Mouse (Mus musculus) subcutaneous adipose tissue, adult 2 months (tissue): ENCODE data around the gene Megf8. TPM values are rescaled to one million over a fixed set of nuclear protein-coding genes. Genes with fewer than 3 reads are reported as not detected.

Source experiments
- polyA plus RNA-seq: library from polyadenylated mRNA; depleted of rRNA; stranded (reverse); fragments of >200 nt; gene quantifications from 2 replicates; pipeline ENCODE4 v1.2.3, GENCODE M21; 2012; ENCODE audit warnings: low replicate concordance; rRNA removed

Gene Megf8
- polyA plus RNA-seq = 43.2 and 55.7 TPM in 2 replicates

DNA sequence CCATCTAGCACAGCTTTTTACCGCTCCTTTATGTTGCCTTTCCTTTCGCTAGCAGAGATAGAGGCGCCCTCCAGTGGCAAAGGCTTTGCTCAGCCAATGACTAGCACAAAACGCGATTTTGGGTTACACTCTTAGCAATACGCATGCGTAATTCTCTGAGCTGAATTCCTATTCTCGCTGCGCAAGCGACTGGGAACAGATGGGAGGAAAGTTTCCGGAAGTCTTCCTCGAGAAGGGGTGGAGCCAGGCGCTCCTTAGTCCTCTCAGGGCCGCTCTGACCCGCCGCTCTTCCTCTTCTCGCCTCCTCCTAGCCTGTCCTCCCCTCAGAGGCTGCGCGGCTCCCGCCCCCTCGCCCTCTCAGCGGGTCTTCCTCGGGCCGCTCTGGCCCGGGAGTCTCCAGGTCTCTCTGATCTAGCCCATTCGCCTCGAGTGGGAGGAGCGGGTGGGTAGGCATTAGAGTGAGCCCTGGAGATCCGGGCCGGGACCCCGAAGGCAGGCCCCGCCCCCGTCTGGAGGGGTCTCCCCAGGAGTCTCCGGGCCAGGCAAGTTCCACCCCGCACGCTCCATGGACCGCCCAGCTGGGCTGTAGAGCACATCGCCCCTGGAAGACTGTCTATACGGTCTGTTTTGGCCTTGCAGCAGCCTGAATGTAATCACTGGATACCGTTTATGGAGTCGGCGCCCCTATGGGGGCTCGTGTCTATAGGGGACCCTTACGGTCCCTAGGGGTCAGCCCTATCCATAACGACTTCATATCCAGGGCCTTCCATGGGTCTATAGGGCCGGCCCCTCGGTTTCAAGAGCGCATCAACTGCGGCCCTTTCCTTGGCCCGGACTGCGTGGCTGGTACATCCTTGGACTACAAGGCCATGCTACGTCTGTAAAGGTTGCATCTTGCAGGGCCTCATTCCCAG is at the start of gene Megf8:
Gene Megf8 (plus strand): TSS at position 633 of the 914 bp plus-strand sequence.

DNA sequence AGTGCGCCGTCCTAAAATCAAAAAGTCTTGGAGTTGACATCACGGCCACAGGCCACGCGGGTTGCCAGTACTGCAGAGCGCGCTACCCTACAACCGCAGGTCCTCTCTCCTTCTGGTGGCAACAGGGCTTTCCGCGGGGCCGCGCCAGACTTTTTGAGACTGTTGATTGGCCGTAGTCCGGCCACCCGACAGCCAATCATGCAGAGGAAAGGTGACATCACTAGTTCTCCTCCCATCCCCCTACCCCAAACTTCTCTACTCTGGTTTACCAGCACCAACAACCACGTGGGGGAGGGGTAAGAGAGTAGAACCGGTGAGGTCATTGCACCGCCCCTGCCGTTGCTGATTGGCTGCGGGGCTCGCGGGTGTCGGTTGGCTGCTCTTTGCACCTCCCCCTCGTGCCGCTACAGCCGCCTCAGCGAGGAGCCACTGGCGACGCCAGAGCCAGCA is 49.6 kb upstream of the Megf8 start, which contains the start of gene Cic:
Gene Cic (plus strand): TSS at position 404 of the 450 bp plus-strand sequence.

DNA sequence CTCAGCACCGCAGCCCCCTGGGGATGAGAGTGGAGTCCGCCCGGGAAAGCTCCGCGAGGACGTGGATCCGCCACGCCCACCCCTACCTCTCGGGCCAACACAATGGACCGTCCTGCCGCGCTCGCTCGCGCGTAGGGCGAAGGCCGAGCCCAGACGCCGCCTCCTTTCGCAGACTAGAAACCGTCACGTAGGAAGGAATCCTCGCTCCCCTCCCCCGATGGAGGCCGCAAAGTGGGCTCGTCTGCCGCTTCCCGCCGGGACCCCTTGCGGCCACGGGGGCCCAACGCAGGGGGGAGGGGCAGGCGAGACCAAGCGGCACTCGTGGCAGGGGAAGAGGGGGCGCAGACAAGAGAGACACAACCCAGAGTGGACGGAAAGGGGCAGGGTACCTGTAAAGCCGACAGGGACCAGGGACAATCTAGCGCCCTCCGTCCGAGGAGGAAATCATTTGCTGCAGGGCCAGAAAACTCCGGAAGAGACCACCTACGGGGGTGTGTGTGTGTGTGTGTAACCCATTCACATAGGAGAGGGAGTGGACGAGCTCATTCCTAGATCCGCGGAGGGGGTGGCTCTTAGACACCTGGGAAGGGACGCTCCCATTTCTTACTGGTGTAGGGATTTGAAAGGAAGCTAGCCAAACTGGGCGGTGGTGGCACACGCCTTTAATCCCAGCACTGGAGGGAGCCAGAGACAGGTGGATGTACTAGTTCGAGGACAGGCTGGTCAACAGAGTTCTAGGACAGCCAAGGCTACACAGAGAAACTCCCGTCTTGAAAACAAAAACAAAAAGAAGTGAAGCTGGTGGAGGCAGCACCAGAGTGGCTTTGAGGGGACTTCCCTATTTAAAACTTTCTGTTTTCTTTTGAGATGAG is 19.3 kb upstream of the Megf8 start, which contains the start of gene Pafah1b3:
Gene Pafah1b3 (minus strand): TSS at position 533 of the 872 bp plus-strand sequence.

DNA sequence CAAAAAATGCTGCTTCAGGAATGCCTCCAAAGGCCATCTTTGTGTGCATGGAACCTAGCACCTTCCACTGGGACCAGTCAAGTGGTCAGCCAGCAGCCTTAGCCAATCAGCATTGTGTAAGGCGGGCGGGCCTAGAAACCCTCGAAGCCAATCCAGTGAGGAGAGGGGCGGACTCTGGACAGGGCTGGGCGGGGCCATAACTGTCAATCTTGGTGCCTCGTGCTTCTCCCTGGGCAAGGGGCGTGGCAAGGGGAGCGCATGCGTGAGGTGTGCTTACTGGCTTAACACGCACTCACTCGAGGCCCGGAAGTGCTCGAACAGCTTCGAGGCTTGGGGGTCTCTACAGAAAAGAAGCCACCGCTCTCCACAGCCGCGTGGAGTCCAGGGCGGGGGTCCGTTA is 15.9 kb upstream of the Megf8 start, which contains the start of gene Prr19:
Gene Prr19 (plus strand): TSS at position 349 of the 400 bp plus-strand sequence.

DNA sequence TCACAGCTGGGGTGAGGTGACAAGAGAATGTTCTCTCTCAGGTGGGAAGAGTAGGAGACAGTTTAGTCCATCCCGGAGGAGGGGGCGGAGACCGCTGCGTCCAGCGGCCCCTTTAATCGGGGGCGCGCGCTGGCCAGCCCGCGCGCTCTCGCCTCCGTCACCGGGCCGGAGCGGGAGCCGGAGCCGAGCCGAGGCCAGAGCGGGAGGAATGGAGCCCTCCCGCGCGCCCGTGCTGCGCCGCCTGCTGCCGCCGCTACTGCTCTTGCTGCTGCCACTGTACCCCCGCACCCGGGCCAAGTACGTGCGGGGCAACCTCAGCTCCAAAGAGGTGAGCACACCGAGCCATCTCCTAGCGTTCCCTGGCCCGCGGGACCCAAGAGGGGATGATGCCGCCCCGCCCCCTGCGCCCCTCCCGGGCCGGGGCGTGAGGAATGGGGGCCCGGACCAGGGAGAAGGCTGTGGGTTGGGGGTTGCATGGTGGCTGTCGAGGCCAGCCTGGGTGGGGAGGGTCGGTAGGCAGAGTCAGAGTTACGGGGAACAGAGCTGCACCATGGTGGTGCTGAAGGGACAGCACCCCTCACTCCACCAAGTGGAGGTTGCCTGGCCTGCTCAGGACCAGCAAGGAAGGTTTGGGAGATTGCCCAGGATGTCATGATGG is 10.9 kb upstream of the Megf8 start, which contains the start of gene Tmem145:
Gene Tmem145 (plus strand): TSS at position 151 of the 658 bp plus-strand sequence.

DNA sequence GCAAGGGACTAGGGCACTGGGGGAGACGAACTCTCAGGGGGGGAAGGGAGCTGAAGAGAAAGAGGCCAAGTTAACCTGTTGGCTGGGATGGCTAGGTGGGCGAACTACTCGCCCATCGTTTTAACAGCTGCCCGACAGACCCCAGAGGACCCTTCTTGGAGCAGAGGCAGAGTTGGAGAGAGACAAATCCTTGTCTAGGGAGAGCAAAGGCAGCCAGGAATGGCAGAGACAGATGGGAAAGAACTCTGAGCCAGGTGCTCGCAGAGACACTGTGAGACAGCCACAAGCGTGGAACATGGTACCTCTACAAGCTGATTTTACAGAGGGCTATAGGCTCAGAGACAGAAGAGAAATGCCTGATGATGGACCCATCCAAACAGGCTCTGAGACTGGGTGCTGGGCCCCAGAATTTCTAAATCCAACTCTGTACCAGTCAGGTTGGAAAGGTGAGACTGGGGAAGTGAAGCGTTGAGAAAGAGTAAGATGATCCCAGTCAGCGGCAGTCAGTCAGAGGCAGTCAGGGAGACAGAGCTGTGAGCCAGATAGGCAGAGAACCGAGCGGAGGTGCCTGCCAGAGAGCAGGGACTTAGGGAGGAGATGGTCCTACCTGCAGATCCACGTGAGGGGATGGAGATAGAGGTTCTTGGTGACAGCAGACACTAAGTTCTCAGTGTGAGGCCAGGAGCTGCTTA is 52.2 kb downstream of the Megf8 start, which contains the start of gene Cnfn:
Gene Cnfn (minus strand): TSS at position 667 of the 692 bp plus-strand sequence.

DNA sequence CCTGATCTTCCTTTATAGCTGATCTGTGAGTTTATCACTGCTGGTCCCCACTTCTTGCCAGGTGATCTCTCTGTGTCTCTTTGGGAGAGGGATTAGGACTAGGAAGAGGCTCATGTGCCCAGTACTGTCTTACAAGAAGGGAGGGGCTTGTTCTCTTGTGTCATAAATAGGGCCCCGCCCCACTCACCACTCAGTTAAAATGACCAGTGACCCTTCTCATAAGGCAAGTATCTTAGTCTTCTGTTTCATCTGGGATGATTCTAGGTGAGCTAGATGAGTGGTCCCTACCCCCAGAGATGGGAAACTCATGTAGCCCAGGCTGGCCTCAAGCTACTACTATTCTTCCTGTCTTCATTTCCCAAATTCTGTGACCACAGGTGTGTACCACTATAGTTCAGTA is 81.6 kb downstream of the Megf8 start, which contains the start of gene Lipe:
Gene Lipe (minus strand): TSS at position 101 of the 400 bp plus-strand sequence.

DNA sequence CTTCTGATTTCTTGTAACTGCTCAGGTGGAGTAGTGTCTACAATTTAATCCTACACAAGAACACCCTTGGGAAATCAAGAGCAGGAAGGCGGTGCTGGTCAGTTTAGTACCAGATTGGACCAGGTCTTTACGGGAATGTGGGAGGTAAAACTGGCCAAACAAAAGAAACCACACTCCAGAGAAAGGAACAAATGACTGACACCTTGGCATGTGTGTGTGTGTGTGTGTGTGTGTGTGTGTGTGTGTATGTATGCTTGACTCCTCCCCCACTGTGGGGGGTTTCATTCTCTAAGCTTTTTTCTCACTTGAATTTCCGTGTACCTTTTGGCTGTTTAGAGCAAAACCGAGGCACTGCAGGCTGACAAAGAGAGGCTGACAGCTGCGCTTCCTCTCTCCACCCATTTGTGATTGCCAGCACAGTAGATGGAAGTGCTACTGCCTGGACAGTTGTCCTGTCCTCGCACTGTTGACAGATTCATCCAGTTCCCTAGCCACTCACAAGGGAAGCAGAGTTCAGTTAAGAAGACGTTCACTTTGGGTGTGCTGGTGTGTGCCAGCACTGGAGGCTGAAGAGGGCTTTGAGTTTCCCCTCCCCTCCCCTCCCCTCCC is 96.0 kb downstream of the Megf8 start, which contains the start of gene Cxcl17:
Gene Cxcl17 (minus strand): TSS at position 54 of the 609 bp plus-strand sequence.

Other genes with a start within 250 kb of the Megf8 start
- gene Grik5, start 244.8 kb upstream of the Megf8 start, polyA plus RNA-seq = 14.7 and 51.0 TPM in 2 replicates
- 15.4 and 37.3 TPM in 2 replicates for gene Zfp574, start 244.6 kb upstream of the Megf8 start, polyA plus RNA-seq
- gene Pou2f2, start 137.4 kb upstream of the Megf8 start, polyA plus RNA-seq = 1.4 and 3.7 TPM in 2 replicates
- 18.8 and 21.7 TPM in 2 replicates for gene Dedd2, start 96.5 kb upstream of the Megf8 start, polyA plus RNA-seq
- gene Zfp526, start 95.7 kb upstream of the Megf8 start, polyA plus RNA-seq = 8.3 and 13.8 TPM in 2 replicates
- gene Gsk3a, start 79.3 kb upstream of the Megf8 start, polyA plus RNA-seq = 97.7 and 141 TPM in 2 replicates
- 14.5 and 48.6 TPM in 2 replicates for gene Erf, start 66.4 kb upstream of the Megf8 start, polyA plus RNA-seq
- 48.8 and 107 TPM in 2 replicates for gene Cic, start 49.5 kb upstream of the Megf8 start, polyA plus RNA-seq
- gene Pafah1b3, start 19.2 kb upstream of the Megf8 start, polyA plus RNA-seq = 8.8 and 65.1 TPM in 2 replicates
- gene Prr19, start 15.8 kb upstream of the Megf8 start, polyA plus RNA-seq = 0.13 TPM in 1 of 2 replicates, not detected in the other
- gene Tmem145, start 11.1 kb upstream of the Megf8 start, polyA plus RNA-seq = 0.10 TPM in 1 of 2 replicates, not detected in the other
- not detected in 2 replicates for gene Cnfn, start 52.6 kb downstream of the Megf8 start, polyA plus RNA-seq
- 510 and 1,790 TPM in 2 replicates for gene Lipe, start 81.5 kb downstream of the Megf8 start, polyA plus RNA-seq
- gene Cxcl17, start 95.7 kb downstream of the Megf8 start, polyA plus RNA-seq = 0.17 and 33.5 TPM in 2 replicates
- 13.7 and 21.6 TPM in 2 replicates for gene Ceacam1, start 160.4 kb downstream of the Megf8 start, polyA plus RNA-seq
- 0.14 and 0.29 TPM in 2 replicates for gene Ceacam2, start 222.7 kb downstream of the Megf8 start, polyA plus RNA-seq